In the genomic region with DNA sequence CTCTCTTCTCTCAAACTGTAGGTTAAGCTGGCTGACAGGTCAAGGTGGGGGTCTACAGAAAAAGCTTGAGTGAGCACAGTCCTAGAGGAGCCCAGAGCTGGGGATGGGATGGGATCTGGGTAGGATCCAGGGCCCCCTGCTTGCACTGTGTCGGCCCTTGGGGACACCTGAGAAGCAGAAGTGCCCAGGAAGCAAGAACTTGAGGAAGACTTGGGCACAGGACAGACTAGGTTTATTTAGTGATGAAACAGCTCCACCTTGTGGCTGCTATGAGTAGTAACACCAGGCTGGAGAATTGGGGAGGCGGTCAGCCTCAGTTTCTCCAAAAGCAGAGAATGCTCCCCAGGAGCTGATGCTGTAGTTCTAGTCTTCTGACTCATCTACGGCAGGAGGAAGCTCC, we compare ENCODE assay signal across 9 mouse cellular contexts. TPM values are rescaled to one million over a fixed set of nuclear protein-coding genes. Genes with fewer than 3 reads are reported as not detected.
DNase-seq lines count a peak whose midpoint lies in the region; ATAC-seq lines count a peak whose summit lies in the region.
"Had no signal": no experiment of that assay in that cellular context is flagged by ENCODE, and none has a peak within 500 bp of the region (broad histone marks: within the 10 kb centered on the region; RNA-seq: fewer than 3 reads in every experiment).

No protein-coding gene starts in this region.

- H3K4me3 ChIP-seq in kidney, embryonic 14.5 days (ENCODE audit: low read length): no peak overlapping the region
- H3K4me3 ChIP-seq: erythroblast, embryonic 14.5 days had no signal

- H3K9me3 ChIP-seq in kidney, embryonic 14.5 days (ENCODE audit: control insufficient read depth, low read length): no peaks in the 10 kb centered on the region

- H3K27me3 ChIP-seq in kidney, embryonic 14.5 days (ENCODE audit: control insufficient read depth, insufficient read depth, low read length): peaks cover 11% of the 10 kb centered on the region; the same call in 1 of the 2 replicates

- H3K9ac ChIP-seq in kidney, embryonic 14.5 days (ENCODE audit: low read depth, low read length): no peak overlapping the region

- no peak for DNase-seq in kidney, adult 11 months
- DNase-seq in adrenal gland, postnatal 25 days: no peak
- no peak for DNase-seq in urinary bladder, postnatal 25 days (ENCODE audit: low spot score)

- 18% methylated on average over 3 of the region's 3 CpGs for WGBS in kidney, embryonic 14.5 days

- H3K36me3 ChIP-seq in kidney, embryonic 14.5 days (ENCODE audit: control insufficient read depth, insufficient read depth, low read length): no peaks in the 10 kb centered on the region

- no peaks in the 10 kb centered on the region for H3K4me1 ChIP-seq in kidney, embryonic 14.5 days (ENCODE audit: control insufficient read depth, insufficient read depth, low read length)

- ATAC-seq in kidney, embryonic 14.5 days (ENCODE audit: low FRiP score, low TSS enrichment): 0 out of 2 replicates have a peak, but pooled peaks have one; percentile 72
- ATAC-seq in CD4-positive, CD25-positive, alpha-beta regulatory T cell, adult 4 months: peak; percentile 70
- ATAC-seq in common myeloid progenitor, adult 5-6 weeks (replicated peaks; ENCODE audit: low read depth, poor library complexity, severe bottlenecking): peak; percentile 77
- peak; percentile 79 for ATAC-seq in megakaryocyte, adult 5-6 weeks (ENCODE audit: poor library complexity, severe bottlenecking)
- ATAC-seq in activated CD4-positive, CD25-positive, alpha-beta regulatory T cell, adult 4 months: no peak

- no peak overlapping the region for H3K4me2 ChIP-seq in kidney, embryonic 14.5 days (replicated peaks; ENCODE audit: low read depth, low read length)

- H3K27ac ChIP-seq in kidney, embryonic 14.5 days (ENCODE audit: low read depth, low read length): no peak overlapping the region

RNA-seq across cellular contexts. Expression of gene Mrgprg, which starts 3.0 kb away (rescaled TPM):
- not detected in 2 replicates for polyA plus RNA-seq in kidney, embryonic 14.5 days (2014; fragmentation: Nextera tagmentation; extraction: Ambion mirVana)
- not detected for polyA plus RNA-seq in CD4-positive, CD25-positive, alpha-beta regulatory T cell, adult 4 months (2017; shearing (Covaris generic))
- not detected in 2 replicates for total RNA-seq in common myeloid progenitor, adult 5-6 weeks (2017)
- not detected in 2 replicates for total RNA-seq in megakaryocyte, adult 5-6 weeks (2015)
- total RNA-seq in megakaryocyte, adult 5-6 weeks (2017): not detected in 2 replicates
- not detected for polyA plus RNA-seq in activated CD4-positive, CD25-positive, alpha-beta regulatory T cell, adult 4 months (2017; shearing (Covaris generic))
- 0.27 and 0.67 TPM in 2 replicates for total RNA-seq in adrenal gland, postnatal 25 days (2021)
- polyA plus RNA-seq: erythroblast, embryonic 14.5 days had no signal

RNA-seq across cellular contexts. Expression of gene Osbpl5, which starts 7.0 kb away (rescaled TPM):
- 18.7 and 30.7 TPM in 2 replicates for polyA plus RNA-seq in kidney, embryonic 14.5 days (2014; fragmentation: Nextera tagmentation; extraction: Ambion mirVana)
- polyA plus RNA-seq in CD4-positive, CD25-positive, alpha-beta regulatory T cell, adult 4 months (2017; shearing (Covaris generic)): 10 to 100 TPM; 17.2 to 31.0 TPM
- 5.9 and 15.3 TPM in 2 replicates for total RNA-seq in common myeloid progenitor, adult 5-6 weeks (2017)
- 1.5 and 3.5 TPM in 2 replicates for total RNA-seq in megakaryocyte, adult 5-6 weeks (2015)
- 1.5 and 8.3 TPM in 2 replicates for total RNA-seq in megakaryocyte, adult 5-6 weeks (2017)
- polyA plus RNA-seq in activated CD4-positive, CD25-positive, alpha-beta regulatory T cell, adult 4 months (2017; shearing (Covaris generic)): 10 to 100 TPM; 18.3 to 29.2 TPM
- 22.8 and 37.0 TPM in 2 replicates for total RNA-seq in adrenal gland, postnatal 25 days (2021)
- polyA plus RNA-seq: erythroblast, embryonic 14.5 days had no signal

RNA-seq across cellular contexts. Expression of gene Mrgpre, which starts 20.5 kb away (rescaled TPM):
- 0.86 and 1.8 TPM in 2 replicates for polyA plus RNA-seq in kidney, embryonic 14.5 days (2014; fragmentation: Nextera tagmentation; extraction: Ambion mirVana)
- polyA plus RNA-seq in CD4-positive, CD25-positive, alpha-beta regulatory T cell, adult 4 months (2017; shearing (Covaris generic)): 10 to 100 TPM in 1 of 2 experiments, 1 to 10 TPM in 1; 5.7 to 11.7 TPM
- 1.2 and 1.3 TPM in 2 replicates for total RNA-seq in common myeloid progenitor, adult 5-6 weeks (2017)
- 0.05 TPM in 1 of 2 replicates, not detected in the other for total RNA-seq in megakaryocyte, adult 5-6 weeks (2015)
- not detected in 2 replicates for total RNA-seq in megakaryocyte, adult 5-6 weeks (2017)
- polyA plus RNA-seq in activated CD4-positive, CD25-positive, alpha-beta regulatory T cell, adult 4 months (2017; shearing (Covaris generic)): 1 to 10 TPM; 4.8 to 4.9 TPM
- total RNA-seq in adrenal gland, postnatal 25 days (2021): 1.4 and 2.0 TPM in 2 replicates
- polyA plus RNA-seq: erythroblast, embryonic 14.5 days had no signal

RNA-seq across cellular contexts. Expression of gene Nadsyn1, which starts 58.9 kb away (rescaled TPM):
- 5.2 and 9.6 TPM in 2 replicates for polyA plus RNA-seq in kidney, embryonic 14.5 days (2014; fragmentation: Nextera tagmentation; extraction: Ambion mirVana)
- 10 to 100 TPM; 20.7 to 28.5 TPM for polyA plus RNA-seq in CD4-positive, CD25-positive, alpha-beta regulatory T cell, adult 4 months (2017; shearing (Covaris generic))
- 8.3 and 13.6 TPM in 2 replicates for total RNA-seq in common myeloid progenitor, adult 5-6 weeks (2017)
- total RNA-seq in megakaryocyte, adult 5-6 weeks (2015): 3.9 and 4.4 TPM in 2 replicates
- total RNA-seq in megakaryocyte, adult 5-6 weeks (2017): 7.5 and 11.7 TPM in 2 replicates
- polyA plus RNA-seq in activated CD4-positive, CD25-positive, alpha-beta regulatory T cell, adult 4 months (2017; shearing (Covaris generic)): 10 to 100 TPM; 13.7 to 16.0 TPM
- 16.7 and 21.7 TPM in 2 replicates for total RNA-seq in adrenal gland, postnatal 25 days (2021)

RNA-seq across cellular contexts. Expression of gene Dhcr7, which starts 59.2 kb away (rescaled TPM):
- polyA plus RNA-seq in kidney, embryonic 14.5 days (2014; fragmentation: Nextera tagmentation; extraction: Ambion mirVana): 25.5 and 42.5 TPM in 2 replicates
- polyA plus RNA-seq in CD4-positive, CD25-positive, alpha-beta regulatory T cell, adult 4 months (2017; shearing (Covaris generic)): 10 to 100 TPM; 47.4 to 52.1 TPM
- 11.7 and 25.1 TPM in 2 replicates for total RNA-seq in common myeloid progenitor, adult 5-6 weeks (2017)
- 11.4 and 13.1 TPM in 2 replicates for total RNA-seq in megakaryocyte, adult 5-6 weeks (2015)
- total RNA-seq in megakaryocyte, adult 5-6 weeks (2017): 3.0 and 6.1 TPM in 2 replicates
- 10 to 100 TPM; 42.4 to 42.9 TPM for polyA plus RNA-seq in activated CD4-positive, CD25-positive, alpha-beta regulatory T cell, adult 4 months (2017; shearing (Covaris generic))
- total RNA-seq in adrenal gland, postnatal 25 days (2021): 1,142 and 1,301 TPM in 2 replicates
